Mouse (Mus musculus) intestine, embryonic 15.5 days (tissue): Measurements from ENCODE around the gene Rhcg. TPM values are rescaled to one million over a fixed set of nuclear protein-coding genes. Genes with fewer than 3 reads are reported as not detected.

Experiments used
- ATAC-seq: fragments of 200-750 bp; cut with Nextera tagmentation; 2 replicates; pipeline ENCODE4 v1.8.0; 2017; ENCODE audit warnings: moderate TSS enrichment, moderate library complexity
- H3K27ac ChIP-seq: fragments of 300-500 bp; sonication (generic); 2 replicates; pipeline ENCODE4 v1.5.1; 2015; ENCODE audit warnings: mild to moderate bottlenecking, inconsistent platforms
- H3K27me3 ChIP-seq: fragments of 300-500 bp; sonication (generic); replicated peaks from 2 replicates; pipeline ENCODE4 v1.6.1; 2015; ENCODE audit warnings: inconsistent platforms
- H3K36me3 ChIP-seq: fragments of 300-500 bp; sonication (generic); 2 replicates; pipeline ENCODE4 v1.6.1; 2015; ENCODE audit warnings: inconsistent platforms
- H3K4me1 ChIP-seq: fragments of 300-500 bp; sonication (generic); replicated peaks from 2 replicates; pipeline ENCODE4 v1.6.1; 2015; ENCODE audit warnings: inconsistent platforms
- H3K4me2 ChIP-seq: fragments of 300-500 bp; sonication (generic); replicated peaks from 2 replicates; pipeline ENCODE4 v1.6.1; 2015; ENCODE audit warnings: mild to moderate bottlenecking, inconsistent platforms
- H3K4me3 ChIP-seq: fragments of 300-500 bp; sonication (generic); replicated peaks from 2 replicates; pipeline ENCODE4 v1.5.1; 2015; ENCODE audit warnings: inconsistent platforms
- H3K9ac ChIP-seq: fragments of 300-500 bp; sonication (generic); 2 replicates; pipeline ENCODE4 v1.6.1; 2015; ENCODE audit warnings: inconsistent platforms
- H3K9me3 ChIP-seq: fragments of 300-500 bp; sonication (generic); 2 replicates; pipeline ENCODE4 v1.6.1; 2016; ENCODE audit warnings: inconsistent platforms
- WGBS: fragments of 180-500 bp; shearing (Covaris S2); methylation state at CpG from one replicate; pipeline ENCODE4 v1.1.7; 2015; 5-methylcytosine and 5-hydroxymethylcytosine counted together
- polyA plus RNA-seq: library from polyadenylated mRNA; unstranded; fragments of >200 nt; fragmentation: Nextera tagmentation; extraction: Ambion mirVana; gene quantifications from 2 replicates; pipeline ENCODE4 v1.2.1, GENCODE M21; 2015

Gene Rhcg
- polyA plus RNA-seq, 1 experiment from 2014 or later, result not detected

DNA sequence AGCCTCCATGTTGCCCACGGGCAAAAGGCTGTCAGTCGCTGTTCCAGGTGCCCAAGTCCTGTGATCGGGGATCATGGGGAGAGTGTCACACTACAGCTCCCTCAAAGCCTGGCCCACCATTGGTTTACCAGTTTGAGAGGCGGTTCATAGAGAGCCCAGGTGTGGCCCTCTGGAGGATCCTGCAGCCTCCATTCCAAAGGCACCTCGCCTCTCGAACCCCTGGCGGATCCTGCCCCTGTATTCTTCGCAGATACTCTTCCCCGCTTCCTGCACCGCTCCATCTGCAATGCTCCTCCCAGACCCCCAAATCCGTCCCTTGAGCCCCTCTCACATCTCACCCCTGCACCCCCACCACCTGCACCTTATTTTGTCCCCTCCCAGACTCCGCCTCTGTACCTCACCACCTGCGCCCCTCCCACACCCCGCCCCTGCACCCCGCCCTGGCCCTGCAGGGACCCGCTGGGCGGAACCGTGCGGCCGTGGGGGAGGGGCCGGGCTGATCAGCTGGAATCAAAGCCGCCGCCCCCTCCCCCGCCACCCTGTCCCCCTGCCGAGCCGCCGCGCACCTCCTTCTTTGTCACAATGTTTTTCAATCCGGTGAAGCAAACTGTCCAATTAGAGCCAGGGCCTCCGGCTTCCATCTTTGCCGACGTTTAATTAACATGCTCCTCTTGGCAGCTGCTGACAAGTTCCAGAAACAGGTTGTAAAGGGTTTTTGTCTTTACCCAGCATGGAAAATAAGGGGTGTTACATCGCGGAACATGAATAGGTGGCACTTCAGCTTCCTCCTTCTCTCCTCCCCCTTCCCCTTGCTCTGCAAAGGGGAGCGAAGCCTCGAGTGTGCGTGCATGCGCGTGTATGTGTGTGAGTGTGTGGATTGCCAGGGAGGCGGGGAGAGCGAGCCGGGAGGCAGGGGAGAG, 25.4 kb downstream of the Rhcg start:
- Histone ChIP-seq H3K4me3 (peak overlapping the region; percentile 37), H3K27ac (no peak overlapping the region), H3K36me3 (no peaks in the 10 kb centered on the region), H3K9ac (no peak overlapping the region), H3K4me1 (0 out of 2 replicates have a peak, but pooled peaks cover 7% of the 10 kb centered on the region), H3K27me3 (peaks cover 75% of the 10 kb centered on the region), H3K9me3 (no peaks in the 10 kb centered on the region), H3K4me2 (peak overlapping the region; percentile 80)
- 0 out of 2 replicates have a peak, but pooled peaks have one; percentile 41 for ATAC-seq
- WGBS, result 1% methylated on average over 42 of the region's 42 CpGs

GRCm38 (mm10) chr7:79590560-79591110, 26.8 kb downstream of the Rhcg start:
- H3K27ac ChIP-seq, result no peak overlapping the region
- H3K9ac ChIP-seq, result no peak overlapping the region
- no peak for ATAC-seq
- H3K4me2 ChIP-seq, result no peak overlapping the region
- H3K4me1 ChIP-seq, result 0 out of 2 replicates have a peak, but pooled peaks cover 7% of the 10 kb centered on the region
- no peaks in the 10 kb centered on the region for H3K9me3 ChIP-seq
- no peaks in the 10 kb centered on the region for H3K36me3 ChIP-seq
- WGBS, result 9% methylated on average over 3 of the region's 3 CpGs
- no peak overlapping the region for H3K4me3 ChIP-seq
- peaks cover 70% of the 10 kb centered on the region for H3K27me3 ChIP-seq

DNA sequence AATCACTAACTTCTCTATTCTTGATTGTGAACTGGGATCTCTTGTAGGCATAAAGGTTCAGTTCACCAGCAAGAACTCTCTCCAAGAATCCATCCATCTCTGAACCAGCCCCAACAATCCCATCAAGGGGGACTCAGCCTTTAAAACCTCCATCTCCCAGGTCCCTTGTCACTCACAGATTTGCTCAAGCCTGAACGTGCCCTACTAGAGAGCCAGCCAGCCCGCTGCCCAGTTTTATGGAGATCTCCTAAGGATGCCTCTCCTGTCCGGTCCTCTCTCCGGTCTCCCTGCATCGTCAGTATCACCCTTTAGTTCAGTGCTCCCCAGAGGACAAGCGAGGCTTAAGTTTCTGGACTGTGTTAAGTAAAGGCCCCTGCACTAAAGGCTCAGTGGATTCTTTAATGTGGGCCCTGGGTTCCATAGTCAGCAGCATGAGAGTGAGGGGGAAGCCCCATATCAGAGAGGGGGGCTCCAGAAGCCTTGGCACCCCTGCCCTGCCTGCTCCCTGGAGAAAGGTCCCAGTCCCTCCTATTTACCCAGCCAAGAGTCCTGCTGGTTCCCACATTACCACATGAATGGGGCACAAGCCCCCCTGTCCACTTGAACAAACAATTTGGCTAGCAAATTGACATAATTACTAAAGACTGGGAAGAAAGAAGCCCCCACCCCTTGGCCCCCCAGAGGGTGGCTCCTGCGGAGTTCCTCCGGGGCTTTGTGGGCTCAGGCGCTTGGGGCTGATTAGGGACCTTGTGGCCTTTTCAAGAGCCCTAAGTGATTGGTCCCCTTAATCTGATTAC, 27.5 kb downstream of the Rhcg start:
- Histone ChIP-seq H3K9me3 (no peaks in the 10 kb centered on the region), H3K27me3 (peaks cover 64% of the 10 kb centered on the region), H3K9ac (no peak overlapping the region), H3K4me1 (0 out of 2 replicates have a peak, but pooled peaks cover 7% of the 10 kb centered on the region), H3K27ac (no peak overlapping the region), H3K4me2 (no peak overlapping the region), H3K36me3 (no peaks in the 10 kb centered on the region), H3K4me3 (no peak overlapping the region)
- no peak for ATAC-seq
- whole genome bisulfite sequencing, result 13% methylated on average over 9 of the region's 9 CpGs

- no peak for ATAC-seq
Measured at GRCm38 (mm10) chr7:79588284-79588683, 29.2 kb downstream of the Rhcg start.

GRCm38 (mm10) chr7:79578851-79579241, 38.6 kb downstream of the Rhcg start:
- 3% methylated on average over 20 of the region's 20 CpGs for WGBS
- H3K9ac ChIP-seq, result peak overlapping the region; percentile 37
- H3K4me1 ChIP-seq, result peaks cover 19% of the 10 kb centered on the region
- peaks cover 44% of the 10 kb centered on the region for H3K27me3 ChIP-seq
- peak; percentile 68 for ATAC-seq
- H3K36me3 ChIP-seq, result no peaks in the 10 kb centered on the region
- peak overlapping the region; percentile 30 for H3K4me3 ChIP-seq
- H3K27ac ChIP-seq, result peak overlapping the region; percentile 24; the same call in 1 of the 2 replicates
- H3K4me2 ChIP-seq, result peak overlapping the region; percentile 72
- no peaks in the 10 kb centered on the region for H3K9me3 ChIP-seq

More at GRCm38 (mm10) chr7:79588284-79588683, 29.2 kb downstream of the Rhcg start:
- Histone ChIP-seq H3K27ac (no peak overlapping the region), H3K4me1 (0 out of 2 replicates have a peak, but pooled peaks cover 7% of the 10 kb centered on the region), H3K27me3 (peaks cover 55% of the 10 kb centered on the region), H3K9ac (no peak overlapping the region), H3K36me3 (no peaks in the 10 kb centered on the region), H3K4me3 (no peak overlapping the region), H3K9me3 (no peaks in the 10 kb centered on the region), H3K4me2 (no peak overlapping the region)
- WGBS, result 81% methylated on average over 3 of the region's 3 CpGs

DNA sequence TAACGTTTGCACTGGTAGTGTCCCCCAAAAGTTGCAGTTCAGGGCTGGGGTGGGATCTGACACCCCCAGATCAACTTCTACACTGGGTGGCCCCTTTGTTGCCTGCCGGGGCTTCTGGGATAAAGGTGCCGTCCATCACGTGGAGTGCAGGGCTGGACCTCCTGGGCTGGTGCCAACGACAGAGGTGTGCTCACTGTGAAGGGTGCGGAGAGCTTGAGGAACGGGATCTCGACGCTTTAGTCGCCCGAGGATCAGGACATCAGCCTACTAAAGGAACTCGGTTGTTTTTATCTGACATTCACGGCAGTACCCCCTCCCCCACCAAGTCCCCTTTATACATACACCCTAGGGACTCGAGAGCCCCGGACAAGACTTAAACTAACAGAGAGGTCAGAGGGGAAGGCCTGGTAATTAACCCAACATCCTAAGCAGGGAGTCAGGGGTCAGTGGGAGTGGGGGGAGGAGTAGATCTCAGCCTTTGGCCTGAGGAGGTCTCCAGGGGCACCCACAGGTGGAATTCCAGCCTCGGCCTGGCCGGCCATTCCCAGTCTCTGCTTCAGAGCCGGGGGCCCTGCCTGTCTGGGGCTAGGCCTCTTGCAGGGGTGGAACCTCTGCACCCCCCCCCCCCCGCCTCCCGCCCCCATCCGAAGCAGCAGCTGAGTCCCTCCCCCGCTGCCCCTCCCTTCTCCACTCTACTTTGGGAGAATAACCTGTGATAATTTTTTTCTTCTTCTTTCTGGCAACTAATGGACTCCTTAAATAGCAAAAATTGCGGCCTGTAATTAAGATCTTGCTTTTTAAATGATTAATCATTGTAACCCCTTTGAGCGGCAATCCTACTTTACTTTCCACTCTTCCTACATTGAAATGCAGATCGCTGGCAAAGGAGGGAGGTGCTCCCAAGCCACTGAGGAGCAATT, 39.3 kb downstream of the Rhcg start:
- 7% methylated on average over 24 of the region's 25 CpGs for WGBS
- Histone ChIP-seq H3K9ac (peak overlapping the region; percentile 37; the same call in 1 of the 2 replicates), H3K4me1 (peaks cover 19% of the 10 kb centered on the region), H3K36me3 (no peaks in the 10 kb centered on the region), H3K27ac (peak overlapping the region; percentile 24; the same call in 1 of the 2 replicates), H3K27me3 (peaks cover 41% of the 10 kb centered on the region), H3K9me3 (no peaks in the 10 kb centered on the region), H3K4me3 (peak overlapping the region; percentile 30), H3K4me2 (peak overlapping the region; percentile 72)
- ATAC-seq, result 0 out of 2 replicates have a peak, but pooled peaks have one; percentile 15

DNA sequence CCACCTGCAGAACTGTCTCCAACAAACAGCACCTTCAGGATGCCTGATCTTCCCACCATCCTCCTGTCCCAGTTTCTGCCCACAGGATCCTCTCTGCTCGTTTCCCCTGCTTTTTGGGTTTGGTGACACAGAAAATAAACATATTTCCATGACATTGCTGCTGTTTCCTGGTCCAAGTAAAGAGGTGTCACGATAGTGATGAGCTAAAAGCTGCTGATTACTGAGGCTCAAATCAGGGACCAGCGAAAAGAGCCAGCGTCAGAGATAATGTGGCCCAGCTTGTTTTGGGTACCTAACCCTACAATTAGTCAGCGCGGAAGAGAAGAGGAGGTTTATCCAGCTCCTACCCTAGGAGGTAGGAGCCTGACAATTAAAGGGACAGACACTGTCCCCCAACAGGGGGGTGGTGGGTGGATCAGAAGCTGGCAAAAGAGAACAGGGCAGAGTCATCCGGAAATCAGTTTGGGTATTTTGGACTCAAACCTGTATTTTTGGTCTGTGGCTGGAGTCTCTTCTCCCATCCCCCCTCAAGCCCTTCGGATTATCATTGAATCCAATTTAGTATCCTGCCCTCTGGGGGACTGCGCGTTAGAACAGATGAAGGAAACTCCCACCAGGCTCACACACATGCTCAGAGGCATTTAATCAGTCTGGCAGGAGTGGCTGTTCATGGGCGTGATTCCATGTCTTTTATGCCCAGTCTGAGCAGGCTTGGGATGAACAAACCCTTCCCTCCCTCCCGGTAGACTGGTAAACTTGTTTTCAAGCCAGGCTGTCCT, 40.2 kb downstream of the Rhcg start:
- Histone ChIP-seq H3K36me3 (no peaks in the 10 kb centered on the region), H3K9ac (no peak overlapping the region), H3K27ac (no peak overlapping the region), H3K4me1 (peaks cover 19% of the 10 kb centered on the region), H3K9me3 (no peaks in the 10 kb centered on the region), H3K27me3 (peaks cover 36% of the 10 kb centered on the region), H3K4me3 (no peak overlapping the region), H3K4me2 (0 out of 2 replicates have a peak overlapping the region, but pooled peaks have one; percentile 72)
- no peak for ATAC-seq
- 11% methylated on average over 12 of the region's 12 CpGs for WGBS

DNA sequence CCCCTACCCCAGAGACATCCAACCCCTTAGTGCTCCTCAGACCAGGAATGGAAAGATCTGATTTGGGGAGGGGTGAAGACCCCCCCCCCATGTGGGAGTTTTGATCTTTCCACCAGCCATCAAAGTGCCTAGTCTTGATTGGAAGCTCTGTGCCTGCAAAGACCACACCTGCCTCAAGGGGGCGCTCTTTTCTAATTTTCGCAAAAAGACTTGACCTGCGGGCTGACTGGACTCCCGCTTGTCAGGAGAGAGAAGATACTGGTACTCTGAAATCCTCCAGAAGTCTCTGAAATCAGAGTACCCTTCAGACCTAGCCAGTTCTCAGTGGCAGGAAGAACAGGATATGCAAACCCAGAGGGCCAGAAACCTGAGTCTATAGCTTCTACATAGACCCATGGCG, 40.8 kb downstream of the Rhcg start:
- Histone ChIP-seq H3K4me2 (no peak overlapping the region), H3K4me3 (no peak overlapping the region), H3K9me3 (no peaks in the 10 kb centered on the region), H3K9ac (no peak overlapping the region), H3K4me1 (peaks cover 19% of the 10 kb centered on the region), H3K36me3 (no peaks in the 10 kb centered on the region), H3K27me3 (peaks cover 36% of the 10 kb centered on the region), H3K27ac (no peak overlapping the region)
- 10% methylated on average over 5 of the region's 5 CpGs for WGBS
- no peak for ATAC-seq

DNA sequence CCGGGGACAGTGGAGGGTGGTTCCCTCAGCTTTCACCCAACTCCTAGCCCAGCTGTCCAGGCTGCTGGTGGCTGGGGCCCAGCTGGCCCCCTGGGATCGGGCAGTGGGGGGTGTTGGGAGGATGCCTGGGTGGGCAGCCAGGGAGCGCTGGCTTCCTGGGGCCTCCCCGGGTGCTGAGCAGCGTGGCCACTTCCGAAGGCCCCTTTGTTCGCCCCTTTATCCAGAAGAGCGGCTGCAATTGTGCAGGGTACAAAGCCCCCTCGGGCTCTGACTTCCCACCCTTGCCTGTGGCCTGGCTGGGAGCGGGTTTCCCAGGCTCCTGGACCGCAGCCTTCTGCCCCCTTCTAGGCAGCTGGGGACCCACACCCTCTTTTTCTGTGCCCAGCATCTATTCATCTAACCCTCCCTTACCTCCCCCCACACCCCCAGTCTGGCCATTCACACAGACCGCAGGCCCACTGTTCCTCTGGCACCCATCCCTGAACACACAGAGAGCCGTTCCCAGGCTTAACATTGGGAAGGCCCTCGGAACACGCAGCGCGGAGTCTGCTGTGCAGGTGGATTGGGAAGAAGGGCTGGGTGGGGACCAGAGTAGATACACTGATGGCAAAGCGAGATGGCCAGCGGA, 45.2 kb downstream of the Rhcg start:
- WGBS, result 60% methylated on average over 19 of the region's 19 CpGs
- H3K4me3 ChIP-seq, result no peak overlapping the region
- no peak for ATAC-seq
- no peaks in the 10 kb centered on the region for H3K9me3 ChIP-seq
- no peak overlapping the region for H3K4me2 ChIP-seq
- peaks cover 24% of the 10 kb centered on the region for H3K27me3 ChIP-seq
- no peaks in the 10 kb centered on the region for H3K36me3 ChIP-seq
- H3K9ac ChIP-seq, result no peak overlapping the region
- H3K27ac ChIP-seq, result no peak overlapping the region
- no peaks in the 10 kb centered on the region for H3K4me1 ChIP-seq

GRCm38 (mm10) chr7:79568937-79569535, 48.4 kb downstream of the Rhcg start:
- H3K4me2 ChIP-seq, result no peak overlapping the region
- no peak overlapping the region for H3K27ac ChIP-seq
- WGBS, result 45% methylated on average over 4 of the region's 4 CpGs
- H3K4me3 ChIP-seq, result no peak overlapping the region
- no peaks in the 10 kb centered on the region for H3K36me3 ChIP-seq
- peaks cover 8% of the 10 kb centered on the region; the same call in 1 of the 2 replicates for H3K27me3 ChIP-seq
- no peak for ATAC-seq
- H3K9me3 ChIP-seq, result no peaks in the 10 kb centered on the region
- H3K4me1 ChIP-seq, result no peaks in the 10 kb centered on the region
- H3K9ac ChIP-seq, result no peak overlapping the region
